Mouse (Mus musculus) CH12.LX (cell line): ENCODE measurements at regions not wholly inside any gene's neighbourhood (a gene's known extent, or its start where the extent isn't known, plus 50 kb on each side); places are given as distances from the start of the nearest gene placed in this dataset.

Source experiments
- BHLHE40 ChIP-seq: IDR thresholded peaks from 2 replicates; pipeline ENCODE4 v1.6.1; 2011; ENCODE audit warnings: mild to moderate bottlenecking, low read depth, low read length, improper control_type of control experiment
- CHD1 ChIP-seq: IDR thresholded peaks from 2 replicates; pipeline ENCODE4 v1.6.1; 2012; ENCODE audit warnings: low read depth, low read length, improper control_type of control experiment, inconsistent platforms
- ELF1 ChIP-seq: IDR thresholded peaks from 2 replicates; pipeline ENCODE4 v1.6.1; 2014; ENCODE audit warnings: low read depth, mild to moderate bottlenecking, inconsistent platforms, low read length, improper control_type of control experiment
- EP300 ChIP-seq: IDR thresholded peaks from 2 replicates; pipeline ENCODE4 v1.6.1; 2011; ENCODE audit warnings: low read length, improper control_type of control experiment
- ETS1 ChIP-seq: conservative IDR thresholded peaks from 2 replicates; pipeline ENCODE4 v1.6.1; 2012; ENCODE audit warnings: low read depth, mild to moderate bottlenecking, inconsistent platforms, low read length, improper control_type of control experiment, moderate library complexity
- JUND ChIP-seq: conservative IDR thresholded peaks from 2 replicates; pipeline ENCODE4 v1.6.1; 2011; ENCODE audit warnings: low read depth, low read length, improper control_type of control experiment
- KAT2A ChIP-seq: IDR thresholded peaks from 2 replicates; pipeline ENCODE4 v1.6.1; 2012; ENCODE audit warnings: low read length, improper control_type of control experiment, inconsistent platforms; ENCODE audit not compliant: insufficient replicate concordance
- MXI1 ChIP-seq: IDR thresholded peaks from 2 replicates; pipeline ENCODE4 v1.6.1; 2011; ENCODE audit warnings: mild to moderate bottlenecking, low read depth, low read length, improper control_type of control experiment
- POLR2A ChIP-seq: IDR thresholded peaks from 2 replicates; pipeline ENCODE4 v1.6.1; 2011; ENCODE audit warnings: low read depth, mild to moderate bottlenecking, improper control_type of control experiment, low read length
- USF2 ChIP-seq: conservative IDR thresholded peaks from 2 replicates; pipeline ENCODE4 v1.6.1; 2011; ENCODE audit warnings: low read depth, low read length, improper control_type of control experiment

DNA sequence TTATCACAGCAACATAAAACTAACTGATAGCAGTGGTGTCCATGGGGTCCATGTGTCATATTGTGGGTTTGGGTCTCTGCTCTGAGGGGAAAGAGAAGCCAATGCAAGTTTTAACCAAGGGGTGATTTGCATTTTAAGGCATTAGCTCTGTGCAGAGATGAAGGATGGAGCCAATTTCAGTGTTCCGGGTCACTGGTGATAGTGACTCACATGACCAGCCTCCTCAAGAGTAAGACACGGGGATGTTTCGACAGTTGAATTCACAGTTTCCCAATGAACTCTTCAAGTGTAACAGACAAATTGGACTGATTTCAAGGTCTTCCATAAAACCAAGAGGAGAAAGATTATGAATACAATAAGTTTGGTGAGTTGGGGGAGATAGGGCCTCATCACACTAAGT, 62.7 kb upstream of the Dpt start:
- TF ChIP-seq POLR2A, result no peak
- no peak for TF ChIP-seq ETS1
- TF ChIP-seq USF2, result no peak
- TF ChIP-seq MXI1, result no peak
- no peak for TF ChIP-seq BHLHE40
- no peak for TF ChIP-seq JUND
- no peak for TF ChIP-seq KAT2A
- TF ChIP-seq EP300, result no peak
- TF ChIP-seq CHD1, result no peak
- no peak for TF ChIP-seq ELF1
